Mouse (Mus musculus) liver, adult 2 months (tissue): Measurements from ENCODE around the gene Cox8a.

ENCODE experiments used
- CTCF ChIP-seq: fragments of 200-500 bp; IDR thresholded peaks from 2 replicates; pipeline ENCODE4 v1.5.1; 2011; ENCODE audit warnings: low read depth, low read length, control low read depth
- POLR2A ChIP-seq: fragments of 200-500 bp; IDR thresholded peaks from 2 replicates; pipeline ENCODE4 v1.6.1; 2011; ENCODE audit warnings: low read length, control low read depth; ENCODE audit not compliant: insufficient read depth; ENCODE audit errors: extremely low read depth

GRCm38 (mm10) chr19:7191639-7192038 is 25.8 kb downstream of the Cox8a start:
- no peak for TF ChIP-seq CTCF
- TF ChIP-seq POLR2A = no peak
